Mouse (Mus musculus): ENCODE results near the gene Ngfr.
A peak's percentile ranks its signal among the peaks of the same experiment; 100 is the strongest.
"Not testable (repeated sequence)": the region's sequence is repeated elsewhere in the genome, so short reads cannot be mapped to it uniquely, and the experiment has no call there.

Gene Ngfr

DNA sequence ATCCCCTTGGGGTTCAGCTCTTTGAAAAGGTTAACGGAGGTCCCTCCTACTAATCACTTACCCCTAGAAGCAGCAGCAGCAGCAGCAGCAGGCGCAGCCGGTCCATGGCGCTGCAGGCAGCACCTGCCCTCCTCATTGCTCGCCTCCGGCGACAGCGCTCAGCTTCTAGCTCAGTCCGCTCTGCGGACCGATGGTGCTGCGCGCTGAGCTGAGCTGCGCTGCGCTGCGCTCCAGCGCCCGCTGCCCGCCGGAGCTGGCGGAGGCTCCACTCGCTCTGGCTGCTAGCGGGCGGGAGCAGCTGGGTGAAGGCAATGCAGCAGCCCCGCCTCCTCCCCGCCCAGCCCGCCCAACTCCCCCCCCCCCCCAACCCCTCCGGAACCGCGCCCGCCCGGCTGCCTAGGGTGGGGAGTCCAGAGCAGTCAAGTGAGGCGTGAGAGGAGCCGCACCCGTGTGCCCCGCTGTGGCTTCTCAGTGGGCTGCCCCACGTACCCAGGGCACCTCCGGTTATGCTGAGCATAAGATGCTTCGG lies at the start of gene Ngfr:
Ngfr (minus strand) TSS at position 313 of the 529 bp plus-strand sequence.
- DNase-seq (ENCODE audit: low read depth, low spot score), result peak; percentile 72

DNA sequence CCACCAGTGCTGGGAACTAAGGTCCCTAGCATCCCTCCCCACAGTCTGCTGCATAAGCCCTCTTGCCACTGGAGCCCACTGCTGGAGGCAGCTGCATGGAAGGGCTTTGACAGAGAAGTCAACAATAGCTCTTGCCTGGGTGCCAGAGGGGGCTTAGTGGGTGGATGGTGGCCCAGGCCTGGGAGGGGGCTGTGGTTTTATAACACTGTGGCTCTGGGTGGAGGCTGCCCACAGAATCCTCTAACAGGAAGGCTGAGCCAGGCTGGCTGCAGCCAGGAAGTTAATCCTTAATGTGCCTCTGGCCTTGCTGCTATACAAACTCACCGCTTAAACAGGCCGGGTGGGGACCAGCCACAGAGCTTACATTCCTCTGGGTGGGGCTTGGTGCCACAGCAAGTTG lies 47.5 kb upstream of the Ngfr start:
- no peak for DNase-seq (ENCODE audit: low read depth, low spot score)

DNA sequence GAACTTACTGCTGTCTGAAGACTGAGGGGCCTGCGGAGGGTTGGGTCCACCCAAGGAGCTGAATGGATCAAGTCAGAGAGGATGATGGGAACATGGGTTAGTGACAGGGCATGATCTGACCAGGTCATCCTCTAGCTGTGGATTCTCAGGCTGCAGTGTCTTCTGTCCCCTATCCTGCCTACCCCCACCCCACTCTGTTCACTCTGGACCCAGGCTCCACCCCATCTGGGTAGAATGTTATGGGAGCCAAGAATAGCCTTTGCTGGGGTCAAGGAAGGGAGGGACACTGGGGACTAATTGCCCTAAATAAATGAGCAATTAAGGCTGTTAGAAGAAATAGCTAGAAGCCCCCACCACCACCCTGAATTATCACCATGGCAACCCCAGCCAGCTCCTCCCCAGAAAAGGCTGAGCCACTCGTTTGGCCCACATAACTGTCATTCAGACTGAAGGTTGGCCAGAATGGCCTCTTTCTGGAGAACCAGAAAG lies 46.0 kb upstream of the Ngfr start:
- DNase-seq (ENCODE audit: low read depth, low spot score), result no peak

DNA sequence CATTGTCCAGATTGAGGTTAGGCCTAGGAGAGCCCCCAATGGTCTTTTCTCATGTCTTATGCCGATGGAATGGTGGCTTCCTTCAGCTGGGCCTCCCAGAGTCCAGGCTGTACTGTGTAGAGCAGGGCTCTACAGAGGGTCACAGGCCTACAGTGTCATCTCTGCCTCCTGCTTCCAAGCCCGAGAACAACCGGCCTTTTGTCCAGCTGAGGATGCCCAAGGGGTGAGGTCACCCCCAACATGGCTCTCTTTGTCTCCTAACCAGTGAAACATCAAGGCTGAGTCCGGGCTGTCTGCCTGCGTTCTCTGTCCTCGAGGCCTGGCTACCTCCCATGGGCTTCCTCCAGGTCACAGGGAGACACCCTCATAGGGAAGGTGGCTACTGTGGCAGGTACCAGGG lies 44.9 kb upstream of the Ngfr start:
- DNase-seq (ENCODE audit: low read depth, low spot score), result no peak

DNA sequence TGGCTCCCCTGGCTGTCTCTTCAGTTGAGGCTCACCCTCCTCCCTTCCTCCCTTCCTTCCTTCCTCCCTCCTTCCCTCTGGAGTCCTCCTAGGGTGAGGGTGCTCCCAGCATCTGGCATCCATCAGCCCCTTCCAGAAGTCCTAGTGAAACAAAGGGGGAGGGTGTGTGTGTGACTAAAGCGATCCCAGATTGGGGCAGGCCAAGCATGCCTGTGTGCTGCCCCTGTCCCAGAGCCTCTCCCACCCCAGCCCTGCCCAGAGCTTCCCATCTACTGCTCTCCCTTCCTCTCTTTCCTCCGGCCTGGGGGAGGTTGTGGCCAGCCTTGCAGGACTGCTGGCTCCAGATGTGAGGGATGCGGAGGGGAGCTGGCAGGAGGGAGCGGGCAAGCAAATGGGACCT lies 43.8 kb upstream of the Ngfr start:
- DNase-seq (ENCODE audit: low read depth, low spot score), result no peak

DNA sequence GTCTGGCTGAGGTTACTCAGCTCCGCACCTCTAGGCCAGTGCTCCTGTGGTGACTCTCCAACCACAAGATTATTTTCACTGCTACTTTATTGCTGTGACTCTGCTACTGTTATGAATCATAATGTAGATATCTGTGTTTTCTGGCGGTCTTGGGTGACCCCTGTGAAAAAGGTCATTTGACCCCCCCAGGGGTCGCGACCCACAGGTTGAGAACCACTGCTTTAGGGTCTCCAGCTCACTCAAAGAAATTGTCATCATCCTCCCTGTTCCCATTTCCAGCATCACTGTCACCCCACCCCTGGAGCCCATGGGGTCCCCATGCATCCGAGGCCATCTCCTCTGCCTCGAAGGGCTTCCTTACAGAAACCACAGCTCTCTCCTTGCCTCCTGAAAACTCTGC lies 43.0 kb upstream of the Ngfr start:
- DNase-seq (ENCODE audit: low read depth, low spot score), result no peak

DNA sequence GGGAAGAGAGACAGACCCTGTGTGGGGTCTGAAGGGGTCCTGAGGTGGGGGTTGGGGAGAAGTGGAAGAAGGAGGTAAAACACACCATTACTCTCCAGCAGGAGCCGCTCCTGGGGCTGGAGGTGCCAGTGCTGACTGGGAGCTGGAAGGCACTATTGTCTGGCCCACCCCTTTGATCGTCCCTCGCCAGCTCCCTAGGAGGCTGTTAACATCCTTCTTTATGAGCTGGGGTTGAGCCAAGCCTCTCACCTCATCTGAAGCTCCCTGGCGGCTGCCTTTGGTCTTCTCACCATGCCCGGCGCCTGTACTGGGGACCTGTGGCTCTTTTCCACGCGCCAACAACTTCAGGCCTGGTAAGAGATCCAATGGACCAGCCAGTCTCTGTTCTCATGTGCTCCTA lies 34.9 kb upstream of the Ngfr start:
- peak; percentile 23 for DNase-seq (ENCODE audit: low read depth, low spot score)

DNA sequence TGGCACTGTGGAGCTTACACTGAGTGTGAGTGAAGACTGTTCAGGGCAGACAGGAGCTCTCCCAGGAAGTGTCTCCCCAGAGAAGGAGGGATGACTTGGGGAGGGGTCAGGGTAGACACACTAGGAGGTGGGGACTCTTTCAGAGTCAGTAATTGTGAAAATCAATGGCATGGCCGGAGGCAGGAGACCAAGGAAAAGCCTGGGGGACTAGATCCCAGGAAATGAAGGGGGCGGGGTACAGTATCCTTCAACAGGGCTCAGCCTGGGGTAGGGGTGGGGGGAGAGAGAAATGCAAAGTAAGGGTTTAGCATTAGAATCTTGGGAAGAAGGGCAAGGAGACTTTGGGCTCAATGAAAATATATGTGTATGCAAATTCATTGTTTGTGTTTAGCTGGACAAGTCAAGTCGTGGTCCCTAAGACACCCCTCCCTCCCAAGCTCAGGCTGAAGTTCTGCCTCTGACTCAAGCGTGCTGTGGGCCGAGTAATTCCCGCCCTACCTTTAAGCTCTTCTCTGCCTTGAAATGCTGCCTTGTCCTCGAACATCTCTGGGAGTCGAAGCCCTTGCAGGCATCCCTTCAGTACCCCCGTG lies 34.1 kb upstream of the Ngfr start:
- peak; percentile 80 for DNase-seq (ENCODE audit: low read depth, low spot score)

DNA sequence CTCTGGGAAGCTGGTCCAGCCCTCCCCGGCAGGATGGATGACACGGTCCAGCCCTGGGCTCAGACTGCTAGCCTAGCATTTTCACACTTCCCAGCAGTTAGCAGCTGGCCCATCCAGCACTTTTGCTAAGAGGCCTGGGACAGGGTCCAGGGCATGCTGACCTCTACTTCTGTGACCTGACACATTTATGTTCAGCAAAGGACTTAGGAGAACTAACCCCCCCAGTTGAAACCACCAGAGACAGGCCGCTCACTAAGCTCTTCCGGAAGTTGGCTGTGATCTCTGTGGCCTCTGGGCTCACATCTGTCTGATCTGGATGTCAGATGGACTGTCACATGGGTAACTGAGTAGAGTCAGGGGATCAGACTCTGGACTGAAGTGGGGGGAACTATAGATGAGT lies 33.5 kb upstream of the Ngfr start:
- DNase-seq (ENCODE audit: low read depth, low spot score), result no peak

DNA sequence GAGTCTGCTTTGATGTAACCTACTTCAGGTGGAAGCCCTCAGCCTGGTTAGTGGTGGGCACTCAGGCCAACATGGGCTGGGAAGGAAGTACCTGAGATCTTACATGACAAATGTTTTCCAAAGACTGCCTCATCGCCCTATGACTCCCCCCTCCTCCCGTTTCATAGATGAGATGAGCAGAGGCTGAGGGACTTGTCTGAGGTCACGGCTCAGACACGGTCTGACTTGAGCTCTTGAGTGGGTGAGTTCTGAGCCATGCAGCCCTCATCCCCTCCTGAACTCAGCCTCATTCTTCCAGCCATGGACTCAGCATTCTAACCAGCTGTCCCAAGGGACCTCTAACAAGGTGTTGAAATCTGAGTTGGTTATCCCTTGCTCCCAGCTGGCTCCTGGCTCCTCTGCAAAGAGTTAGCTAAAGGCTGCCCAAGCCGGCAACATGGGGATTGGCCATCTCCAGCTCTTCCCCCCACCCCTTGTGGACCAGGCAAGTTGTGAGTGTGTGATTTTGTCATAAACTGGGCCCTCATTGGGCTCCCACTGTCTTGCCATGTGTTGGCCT lies 32.4 kb upstream of the Ngfr start:
- DNase-seq (ENCODE audit: low read depth, low spot score), result no peak

DNA sequence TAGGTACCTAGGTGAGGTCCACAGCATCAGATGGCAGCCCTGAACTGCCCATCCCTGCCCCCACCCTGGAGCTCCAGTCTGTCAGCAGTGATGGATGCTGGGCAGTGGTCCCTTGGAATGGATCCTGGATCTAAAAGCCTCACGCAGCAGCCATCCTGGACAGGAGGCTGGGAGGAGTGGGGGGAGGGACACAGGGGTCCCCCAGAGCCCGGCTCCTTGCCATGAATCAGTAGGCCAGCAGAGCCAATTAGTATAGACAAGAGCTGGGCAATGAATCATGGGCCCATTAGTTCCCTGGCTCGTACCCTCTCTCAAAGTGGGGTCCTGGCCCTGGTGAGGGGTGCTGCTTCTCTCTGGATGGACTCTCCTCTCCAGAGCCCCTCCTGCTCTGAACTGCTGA lies 31.5 kb upstream of the Ngfr start:
- no peak for DNase-seq (ENCODE audit: low read depth, low spot score)

DNA sequence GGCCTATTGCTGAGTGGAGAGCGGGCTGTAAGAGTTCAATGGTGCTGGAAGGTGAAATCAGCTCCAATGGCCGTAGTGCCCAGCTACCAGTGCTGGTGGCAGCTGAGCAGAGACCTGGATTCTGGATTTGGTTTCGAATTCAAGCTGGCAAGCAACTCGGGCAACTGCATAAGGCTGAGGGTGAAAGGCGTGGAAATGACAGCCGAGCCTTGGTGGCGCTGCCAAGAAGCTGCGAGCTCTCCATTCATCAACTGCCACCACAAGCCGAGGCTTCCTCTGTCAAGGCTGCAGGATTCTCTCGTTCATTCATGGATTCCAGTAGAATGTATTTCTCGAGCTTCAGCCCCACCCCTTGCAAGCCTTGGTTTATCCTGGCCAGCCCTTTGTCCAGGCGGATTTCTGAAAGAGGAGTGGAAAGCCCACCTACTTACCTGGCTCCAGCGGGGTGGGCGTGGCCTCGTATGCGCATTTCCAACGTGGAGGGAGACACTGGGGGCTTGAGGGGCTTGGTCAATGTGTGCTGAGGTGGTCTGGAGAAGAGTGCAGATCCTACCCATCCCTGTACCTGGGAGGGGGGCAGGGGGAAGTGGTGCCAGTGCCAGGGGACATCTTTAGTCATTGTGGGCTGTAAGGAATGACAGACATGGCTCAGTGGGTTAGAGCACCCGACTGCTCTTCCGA lies 30.4 kb upstream of the Ngfr start:
- DNase-seq (ENCODE audit: low read depth, low spot score), result peak; percentile 23

DNA sequence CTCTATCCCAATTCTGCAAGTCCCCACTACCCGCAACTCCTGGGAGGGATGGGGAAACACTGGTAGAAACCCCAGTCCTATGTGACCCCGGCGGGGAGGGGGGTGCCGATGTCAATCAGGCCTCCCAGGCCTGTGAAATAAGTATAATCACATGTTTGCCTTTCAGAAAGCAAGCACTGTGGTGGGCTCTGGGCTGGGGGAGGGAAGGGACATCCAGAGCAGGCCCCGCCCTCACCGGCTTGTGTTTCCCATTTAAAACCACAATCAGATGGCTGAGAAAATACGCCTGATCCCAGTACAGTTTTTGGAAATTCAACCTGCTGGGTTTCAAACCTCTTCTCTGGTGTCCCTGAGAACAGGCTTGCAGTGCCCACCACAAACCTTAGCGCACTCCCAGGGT lies 27.2 kb upstream of the Ngfr start:
- no peak for DNase-seq (ENCODE audit: low read depth, low spot score)

DNA sequence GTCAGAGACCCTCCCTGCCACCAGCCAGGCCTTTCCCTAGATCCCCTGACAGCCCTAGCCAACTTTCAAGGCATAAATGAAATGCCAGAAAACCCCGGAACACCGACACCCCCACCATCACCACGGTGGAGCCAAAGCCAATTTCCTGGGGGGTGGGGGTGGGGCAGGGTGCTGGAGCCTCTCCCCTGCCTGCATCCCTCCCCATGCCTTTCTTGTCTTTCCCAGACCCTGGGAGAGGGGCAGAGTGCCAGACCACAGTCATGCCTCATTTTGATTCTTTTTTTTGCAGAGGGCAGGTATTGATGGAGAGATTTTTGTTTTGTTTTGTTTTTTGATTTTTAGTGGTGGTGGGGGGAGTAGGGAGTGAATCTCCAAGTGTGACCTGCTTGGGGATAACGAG lies 23.7 kb upstream of the Ngfr start:
- no peak for DNase-seq (ENCODE audit: low read depth, low spot score)

DNA sequence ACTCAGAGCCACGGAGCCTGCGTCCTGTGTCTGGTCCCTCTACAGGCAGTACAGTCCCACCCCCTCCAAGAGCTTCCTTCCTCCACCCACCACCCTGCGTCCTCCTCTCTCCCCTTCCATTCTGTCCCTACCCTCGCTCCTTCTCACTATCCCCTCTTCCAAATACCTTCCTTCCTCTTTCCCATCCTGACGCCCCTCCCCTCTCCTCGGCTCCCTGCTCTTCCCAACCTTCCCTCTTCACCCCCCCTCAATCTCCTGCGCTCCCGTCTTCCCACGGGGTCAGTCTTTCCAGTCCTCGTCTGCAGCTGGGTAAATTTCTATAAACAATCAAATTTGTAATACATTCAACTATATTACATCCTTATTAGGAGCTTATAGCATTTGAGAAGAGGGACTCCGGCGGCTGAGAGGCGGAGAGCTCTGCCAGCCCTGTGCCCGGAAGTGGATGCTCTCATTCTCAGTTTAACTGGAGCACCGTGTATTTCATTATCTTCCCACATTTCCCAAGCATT lies 22.9 kb upstream of the Ngfr start:
- DNase-seq (ENCODE audit: low read depth, low spot score), result no peak

DNA sequence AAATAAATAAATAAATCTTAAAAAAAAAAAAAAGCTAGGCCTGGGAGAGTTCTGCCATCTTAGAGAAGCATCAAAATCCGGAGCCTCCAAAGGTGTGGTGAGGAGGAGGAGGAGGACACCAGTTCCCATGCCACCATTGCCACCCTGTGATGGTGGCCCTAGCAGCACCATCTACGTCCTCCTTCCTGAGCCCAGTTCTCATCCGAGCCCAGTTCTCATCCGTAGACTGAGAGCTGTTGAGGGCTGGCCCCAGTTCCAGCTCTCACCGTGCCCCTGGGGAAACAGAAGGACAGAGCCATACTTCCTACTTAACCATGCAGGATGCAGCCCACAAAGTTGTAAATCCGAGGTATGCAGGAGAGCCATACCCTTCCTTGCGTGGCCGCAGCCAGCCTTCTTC lies 22.4 kb upstream of the Ngfr start:
- DNase-seq (ENCODE audit: low read depth, low spot score), result no peak

DNA sequence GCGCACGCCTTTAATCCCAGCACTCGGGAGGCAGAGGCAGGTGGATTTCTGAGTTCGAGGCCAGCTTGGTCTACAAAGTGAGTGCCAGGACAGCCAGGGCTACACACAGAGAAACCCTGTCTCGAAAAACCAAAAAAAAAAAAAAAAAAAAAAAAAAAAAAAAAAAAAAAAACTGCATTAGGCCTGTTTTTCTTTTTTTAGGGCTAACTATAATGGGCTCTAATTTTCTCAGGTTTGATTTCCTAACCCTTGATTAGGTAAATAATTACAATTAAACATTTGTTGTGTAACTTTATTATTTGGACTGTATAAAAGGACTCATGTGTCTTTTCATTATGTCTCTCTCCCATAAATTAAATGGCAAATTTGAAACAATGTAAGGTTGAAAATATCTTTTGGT lies 19.8 kb upstream of the Ngfr start:
- not testable (repeated sequence) for DNase-seq (ENCODE audit: low read depth, low spot score)

DNA sequence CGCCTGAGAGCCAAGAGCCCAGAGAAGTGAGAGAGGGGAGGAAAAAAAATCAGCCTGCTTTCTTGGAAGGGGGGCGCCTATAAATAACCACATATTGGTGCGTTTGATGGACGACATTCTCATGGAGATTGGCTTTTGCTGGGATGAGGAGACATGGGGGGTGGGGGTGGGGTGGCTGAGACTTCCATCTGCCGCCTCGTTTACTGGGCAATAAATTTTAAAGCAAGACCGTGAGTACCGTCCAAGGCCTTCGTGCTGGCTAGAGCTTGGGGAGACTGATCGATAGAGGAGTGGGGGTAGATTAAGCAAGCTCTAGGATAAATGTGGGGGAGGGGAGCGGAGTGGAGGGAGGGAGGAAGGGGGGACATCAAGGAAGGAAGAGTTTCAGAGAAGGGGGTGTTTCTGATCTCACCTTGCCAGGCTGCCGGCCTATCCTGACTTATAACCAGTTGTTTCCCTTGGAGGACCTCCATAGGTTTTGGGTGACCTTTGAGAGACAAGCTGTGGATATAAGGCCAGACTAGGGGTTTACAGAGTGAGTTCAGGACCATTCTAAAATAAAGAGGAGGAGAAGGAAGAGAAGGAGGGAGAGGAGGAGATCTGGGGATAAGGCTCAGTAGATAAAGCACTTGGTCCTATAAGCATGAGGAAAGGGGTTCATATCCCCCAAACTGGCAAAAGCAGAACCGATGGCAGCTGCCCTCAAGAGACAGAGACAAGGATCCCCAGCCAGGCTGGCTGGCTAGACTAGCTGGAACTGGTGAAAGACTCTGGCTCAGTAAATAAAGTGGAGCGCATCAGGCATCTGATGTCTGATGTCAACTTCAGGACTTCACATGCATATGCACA lies 10.9 kb upstream of the Ngfr start:
- DNase-seq (ENCODE audit: low read depth, low spot score), result no peak

DNA sequence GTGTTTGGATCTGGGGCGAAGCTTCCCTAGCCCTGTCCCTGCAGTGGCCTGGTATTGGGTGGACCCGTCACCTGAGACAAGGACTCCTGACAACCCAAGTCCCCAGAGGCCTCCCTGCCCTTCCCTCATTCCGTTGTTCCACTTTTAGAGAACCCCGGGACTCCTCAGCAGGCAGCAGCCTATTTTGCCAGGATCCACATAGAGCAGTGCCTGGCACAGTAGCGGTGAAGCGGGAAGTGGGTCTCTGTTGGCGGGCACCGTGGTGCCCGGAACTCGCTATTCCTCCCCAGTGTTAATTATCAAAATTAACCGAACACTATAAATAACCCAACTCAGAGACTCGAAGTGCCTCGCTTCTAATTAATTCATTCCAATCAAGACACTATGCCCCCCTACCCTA lies 10.2 kb upstream of the Ngfr start:
- DNase-seq (ENCODE audit: low read depth, low spot score), result no peak

DNA sequence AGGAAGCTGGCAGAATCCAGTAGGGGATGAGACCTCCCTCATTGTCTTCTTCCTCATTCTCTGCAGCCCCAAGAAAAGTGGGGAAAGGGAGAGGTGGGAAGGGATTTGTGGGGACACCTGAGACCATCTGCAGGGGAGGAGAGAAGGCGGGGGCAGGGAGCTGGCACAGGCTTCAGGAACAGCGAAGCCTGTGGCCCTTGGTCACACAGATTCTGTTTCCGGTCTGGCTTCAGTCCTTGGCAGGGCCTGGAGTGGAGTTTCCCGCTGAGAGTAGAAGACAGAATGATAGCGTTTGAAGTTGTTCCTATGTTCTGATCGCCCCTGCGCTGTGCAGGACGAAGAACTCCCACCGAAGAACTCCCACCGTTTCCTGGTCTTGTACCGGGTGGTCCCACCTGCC lies 9.2 kb upstream of the Ngfr start:
- no peak for DNase-seq (ENCODE audit: low read depth, low spot score)

DNA sequence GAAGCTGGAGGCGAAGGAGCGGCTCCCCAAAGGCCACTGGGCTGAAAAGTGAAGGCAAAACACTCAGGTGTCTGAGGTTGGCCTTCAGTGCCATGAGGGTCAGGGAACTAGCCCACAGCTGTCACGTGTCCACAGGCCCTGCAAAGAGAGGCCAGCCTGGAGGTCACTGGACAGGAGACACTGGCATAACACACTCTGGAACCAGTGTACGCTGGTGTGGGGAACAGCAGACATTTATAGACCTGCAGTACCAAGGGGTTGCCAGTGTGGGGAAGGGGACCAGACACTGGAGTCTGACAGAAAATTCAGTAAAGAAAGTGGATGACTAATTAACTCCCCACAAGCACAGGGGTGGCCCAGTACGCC lies 8.6 kb upstream of the Ngfr start:
- DNase-seq (ENCODE audit: low read depth, low spot score), result no peak

All from R1 (cell line).